Mouse (Mus musculus): ENCODE data around the gene Cblb.

Cblb gene

DNA sequence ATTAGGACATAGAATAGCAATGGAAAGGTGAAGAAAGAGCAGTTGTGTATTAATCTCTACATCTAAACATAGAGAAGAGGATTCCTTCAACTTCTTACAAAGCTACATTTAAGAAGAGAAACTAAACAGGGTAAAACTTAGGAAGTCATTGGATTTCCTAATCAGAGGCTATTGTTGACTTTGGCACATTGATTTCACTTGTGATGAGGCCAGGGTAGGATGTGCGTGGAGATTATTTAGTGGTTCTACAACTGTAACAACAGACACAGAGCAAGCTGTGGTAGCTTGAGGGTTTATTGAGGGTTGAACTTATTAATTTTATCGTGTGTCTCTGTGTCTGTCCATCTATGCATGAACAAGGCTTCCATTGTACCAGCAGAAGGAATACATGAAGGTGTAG lies 7.8 kb downstream of the Cblb start:
- DNase-seq (ENCODE audit: low spot score): no peak

- DNase-seq (ENCODE audit: low spot score): no peak
Measured at GRCm38 (mm10) chr16:52040937-52041336, 9.9 kb downstream of the Cblb start.

- DNase-seq (ENCODE audit: low spot score): no peak
Measured at GRCm38 (mm10) chr16:52042667-52043379, 11.8 kb downstream of the Cblb start.

DNA sequence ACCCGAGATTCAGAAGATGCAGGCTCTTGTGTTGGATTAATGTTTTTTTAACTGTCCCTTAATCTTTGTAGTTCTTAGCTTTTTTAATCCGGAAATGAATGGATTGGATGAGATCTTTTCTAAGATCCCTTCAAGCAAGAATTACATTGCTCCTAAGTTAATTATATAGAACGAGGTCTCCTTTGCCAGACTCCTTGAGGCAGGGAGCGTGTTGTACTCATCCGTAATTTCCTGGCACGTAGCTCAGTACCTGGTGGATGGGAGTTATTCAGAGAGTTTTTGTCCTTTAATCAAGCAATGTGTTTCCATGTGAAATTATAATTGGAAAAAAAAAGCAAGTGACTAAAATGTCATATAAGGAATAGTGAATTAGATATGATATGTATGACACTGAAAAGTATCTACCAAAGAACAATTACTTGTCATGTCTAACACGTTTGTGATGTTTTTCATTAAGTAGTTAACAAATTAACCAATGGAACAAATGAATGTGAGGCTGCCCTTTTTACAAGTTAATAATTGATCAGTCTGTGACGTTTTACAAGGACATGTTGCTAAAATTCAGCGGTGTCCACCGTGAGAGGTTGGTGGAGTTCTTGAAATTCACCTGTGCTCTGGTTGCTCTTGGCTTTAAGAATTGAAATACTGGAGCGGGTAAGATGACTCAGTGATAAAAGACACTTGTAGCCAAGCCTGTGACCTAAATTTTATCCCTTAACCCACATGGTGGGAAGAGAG lies 12.5 kb downstream of the Cblb start:
- no peak for DNase-seq (ENCODE audit: low spot score)

DNA sequence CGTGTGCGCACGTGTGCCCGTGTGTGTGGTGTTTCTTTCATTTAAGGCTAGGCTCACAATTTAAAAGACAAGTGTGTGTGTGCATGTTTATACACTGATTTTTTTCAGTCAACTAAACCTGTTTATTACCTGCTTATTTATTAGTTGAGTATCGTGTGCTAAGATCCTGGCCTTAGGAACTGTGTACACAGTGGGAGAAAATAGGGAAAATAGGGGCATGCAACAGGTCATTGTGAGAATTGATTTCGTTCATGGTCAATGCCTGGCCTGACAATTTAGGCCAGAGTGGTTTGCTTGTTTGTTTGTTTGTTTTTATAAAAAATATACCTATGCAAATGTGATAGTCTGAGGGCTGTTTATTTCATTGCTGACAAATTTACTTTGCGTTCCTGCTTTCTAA lies 13.5 kb downstream of the Cblb start:
- no peak for DNase-seq (ENCODE audit: low spot score)

- no peak for DNase-seq (ENCODE audit: low spot score)
Measured at GRCm38 (mm10) chr16:52044985-52045384, 14.0 kb downstream of the Cblb start.

DNA sequence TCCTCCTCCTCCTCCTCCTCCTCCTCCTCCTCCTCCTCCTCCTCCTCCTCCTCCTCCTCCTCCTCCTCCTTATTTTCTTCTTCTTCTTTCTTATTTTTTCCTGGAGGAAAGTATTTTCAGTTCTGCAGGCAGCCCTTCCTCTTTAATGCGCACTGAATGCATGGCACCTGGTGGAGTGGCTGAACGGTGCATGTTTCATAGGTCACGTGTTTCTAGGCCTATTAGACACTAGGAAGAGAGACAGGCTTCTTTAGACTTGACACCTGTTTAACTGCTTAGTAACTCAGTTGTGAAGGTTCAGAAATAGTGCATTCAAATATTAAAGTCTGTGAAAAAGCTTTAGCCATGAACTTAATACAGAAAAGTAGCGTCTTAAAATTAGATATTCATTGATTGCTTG lies 15.4 kb downstream of the Cblb start:
- DNase-seq (ENCODE audit: low spot score): no peak

DNA sequence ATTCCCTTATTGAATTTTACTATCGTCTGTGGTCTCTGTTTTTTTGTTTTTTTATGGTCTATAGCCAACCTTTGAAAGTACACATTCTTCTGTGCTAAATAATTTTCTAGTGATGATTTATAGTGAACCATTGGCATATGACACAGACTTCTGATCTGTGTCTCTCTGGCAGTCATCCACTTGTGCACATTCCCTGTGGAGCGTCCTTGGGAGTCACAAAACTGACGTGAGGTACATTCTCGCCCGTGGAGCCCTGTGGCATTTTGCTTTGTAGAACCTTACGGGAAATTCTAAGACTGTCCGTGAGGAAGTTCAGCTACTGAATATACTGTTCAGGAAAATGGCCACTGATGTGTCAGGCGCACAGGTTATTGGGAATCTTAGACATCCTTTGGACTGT lies 20.1 kb downstream of the Cblb start:
- DNase-seq (ENCODE audit: low spot score): no peak

DNA sequence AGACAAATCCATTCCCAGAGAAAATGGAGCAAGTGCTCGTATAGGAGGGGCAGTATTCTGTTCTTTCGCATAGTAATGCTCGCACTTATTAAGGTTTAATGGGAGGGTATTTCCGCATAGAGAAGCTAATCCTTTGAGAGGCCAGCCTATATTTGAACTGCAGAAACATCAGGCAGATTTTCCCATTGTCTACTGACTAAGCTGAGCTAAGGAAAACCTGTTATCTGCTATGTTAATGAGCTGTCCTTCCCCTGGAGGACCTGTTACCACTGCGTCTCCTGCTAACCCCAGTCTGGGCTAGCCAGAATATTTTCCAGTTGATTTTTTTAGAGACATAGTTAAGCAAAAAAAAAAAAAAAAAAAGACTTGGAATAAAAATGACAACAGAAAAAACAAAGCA lies 21.7 kb downstream of the Cblb start:
- DNase-seq (ENCODE audit: low spot score): no peak

DNA sequence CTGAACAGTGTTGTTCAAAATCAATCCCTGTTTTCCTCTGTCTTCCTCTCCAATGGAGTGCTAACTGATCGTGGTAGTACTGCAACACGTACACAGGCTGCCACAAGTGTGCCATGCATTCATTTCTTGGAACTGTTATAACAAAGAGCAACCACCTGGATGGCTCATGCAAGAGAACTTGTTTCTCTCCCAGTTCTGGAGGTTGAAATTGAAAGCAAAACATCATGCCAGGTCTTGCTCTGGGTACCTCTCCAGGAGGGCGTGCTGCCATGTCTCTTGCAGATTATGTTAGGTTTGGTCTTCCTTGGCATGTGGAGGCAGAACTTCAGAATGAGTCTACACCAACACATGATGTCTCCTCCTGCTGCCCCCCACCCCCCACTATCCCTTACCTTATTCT lies 24.2 kb downstream of the Cblb start:
- DNase-seq (ENCODE audit: low spot score): no peak

DNA sequence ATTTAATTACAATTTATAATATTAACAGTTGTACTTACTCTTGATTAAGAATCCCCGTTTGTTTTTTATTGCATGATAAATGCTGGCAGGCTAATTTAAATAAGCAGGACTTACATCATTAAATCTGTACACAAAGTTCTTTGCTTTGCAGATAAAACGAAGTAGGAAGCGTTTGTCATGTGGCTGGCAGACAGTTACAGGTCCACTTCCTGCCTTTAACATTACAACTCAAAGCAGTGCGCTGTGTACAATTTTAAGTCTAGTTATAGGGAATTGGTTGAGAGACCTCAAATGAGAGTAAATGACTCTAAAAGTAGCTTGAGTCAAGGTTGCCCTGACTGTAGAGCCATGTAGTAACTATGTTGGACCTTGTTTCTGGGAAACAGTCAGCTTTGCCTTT lies 25.1 kb downstream of the Cblb start:
- DNase-seq (ENCODE audit: low spot score): no peak

- DNase-seq (ENCODE audit: low spot score): no peak
Measured at GRCm38 (mm10) chr16:52057335-52057734, 26.3 kb downstream of the Cblb start.

DNA sequence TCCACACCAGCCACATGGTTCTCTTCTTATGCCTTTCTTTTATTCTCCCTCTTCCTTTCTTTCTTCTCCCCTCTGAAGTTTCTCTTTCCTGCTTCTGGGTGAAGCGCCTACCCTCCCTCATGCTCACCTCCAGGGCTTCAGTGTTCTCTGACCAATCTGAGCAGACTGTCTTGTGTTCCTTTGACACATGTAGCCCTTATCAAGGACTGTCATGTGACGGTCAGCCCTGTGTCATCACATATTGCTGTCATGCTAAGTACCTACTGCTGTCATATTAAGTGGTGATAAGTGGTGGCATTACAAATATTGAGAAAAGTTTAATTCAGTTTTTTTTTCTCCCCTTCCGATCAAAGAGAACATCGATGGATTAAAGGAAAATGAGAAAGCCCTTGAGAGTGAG lies 28.5 kb downstream of the Cblb start:
- no peak for DNase-seq (ENCODE audit: low spot score)

GRCm38 (mm10) chr16:52060100-52060719 lies 29.2 kb downstream of the Cblb start:
- DNase-seq (ENCODE audit: low spot score): peak; percentile 52

GRCm38 (mm10) chr16:52061015-52061481 lies 30.0 kb downstream of the Cblb start:
- DNase-seq (ENCODE audit: low spot score): no peak

- no peak for DNase-seq (ENCODE audit: low spot score)
Measured at GRCm38 (mm10) chr16:52064309-52065105, 33.5 kb downstream of the Cblb start.

GRCm38 (mm10) chr16:52067632-52068516 lies 36.8 kb downstream of the Cblb start:
- no peak for DNase-seq (ENCODE audit: low spot score)

DNA sequence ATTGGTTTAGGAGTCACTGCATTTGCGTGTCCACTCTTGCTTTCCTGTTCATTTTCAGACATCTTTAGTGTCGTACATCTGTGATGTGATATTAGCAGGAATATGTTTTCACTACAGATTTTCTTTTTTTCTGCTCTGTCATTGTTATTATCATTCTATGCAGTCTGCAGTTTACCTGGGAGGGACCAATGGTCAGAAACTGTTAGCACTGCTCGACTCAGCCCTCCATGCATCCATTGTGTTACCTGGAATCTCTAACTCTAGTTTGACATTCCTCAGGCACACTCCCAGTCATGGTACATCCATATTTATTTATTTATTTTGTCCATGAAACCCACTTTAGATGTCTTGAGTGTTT lies 37.5 kb downstream of the Cblb start:
- no peak for DNase-seq (ENCODE audit: low spot score)

- no peak for DNase-seq (ENCODE audit: low spot score)
Measured at GRCm38 (mm10) chr16:52069648-52070047, 38.6 kb downstream of the Cblb start.

DNA sequence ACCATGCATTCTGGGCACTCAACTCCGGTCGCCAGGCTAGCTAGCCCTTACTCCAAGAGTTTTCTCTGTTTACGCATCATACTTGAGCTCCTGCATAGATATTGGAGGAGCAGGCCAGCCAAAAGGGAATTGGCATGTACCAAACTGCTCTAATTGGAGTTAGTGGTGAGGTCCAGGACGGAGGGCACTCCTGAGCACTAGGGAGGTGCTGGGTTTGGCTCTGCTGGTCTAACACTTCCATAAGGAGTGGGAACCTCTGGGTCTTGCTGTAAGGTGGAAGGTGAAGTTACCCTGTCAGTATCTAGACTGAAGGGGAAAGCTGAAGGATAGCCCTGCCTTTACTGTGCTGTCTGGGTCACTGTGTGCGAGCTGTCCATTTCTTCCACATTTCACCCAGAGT lies 39.1 kb downstream of the Cblb start:
- no peak for DNase-seq (ENCODE audit: low spot score)

DNA sequence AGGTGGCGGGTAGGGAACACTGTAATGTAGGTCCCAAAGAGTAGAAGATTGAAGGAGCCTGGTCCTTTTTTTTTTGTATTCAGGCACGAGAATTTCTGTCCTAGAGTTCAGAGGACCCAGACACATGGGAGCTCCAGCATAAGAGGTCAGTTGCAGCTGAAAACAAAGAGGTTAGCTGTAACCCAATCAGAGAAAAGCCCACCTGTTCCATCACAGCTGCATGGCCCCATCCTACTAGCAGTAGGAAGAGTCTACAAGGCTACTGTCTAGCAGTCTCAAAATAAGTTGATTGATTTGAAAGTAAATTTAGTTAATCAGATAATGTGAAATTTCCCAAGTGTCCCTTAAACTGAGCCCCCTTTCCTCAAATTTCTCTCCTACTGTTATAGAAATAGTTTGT lies 40.3 kb downstream of the Cblb start:
- no peak for DNase-seq (ENCODE audit: low spot score)
